Mouse (Mus musculus): ENCODE measurements at regions not wholly inside any gene's neighbourhood (a gene's known extent, or its start where the extent isn't known, plus 50 kb on each side); places are given as distances from the start of the nearest gene placed in this dataset.
A peak's percentile ranks its signal among the peaks of the same experiment; 100 is the strongest.

DNA sequence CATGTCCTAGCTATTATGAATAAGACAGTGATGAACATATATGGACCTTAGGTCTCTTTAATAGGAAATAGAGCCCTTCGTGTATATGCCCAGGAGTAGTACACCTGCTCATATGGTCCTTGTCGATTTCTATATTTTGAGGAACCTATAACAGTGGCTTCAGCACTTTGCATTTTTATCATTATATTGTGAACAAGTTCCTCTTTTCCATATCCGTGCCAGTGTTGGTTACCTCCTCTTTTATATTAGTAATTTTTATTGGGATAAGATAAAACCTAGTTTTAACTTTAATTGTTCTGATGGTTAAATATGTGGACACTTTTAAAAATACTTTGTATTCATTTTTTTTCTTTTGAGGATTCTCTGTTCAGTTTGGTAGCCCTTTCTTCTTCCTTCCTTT lies 255.4 kb upstream of the Cobl start:
- DNase-seq (ENCODE audit: low spot score) (no peak), ATAC-seq (ENCODE audit: insufficient number of reproducible peaks, low FRiP score, low TSS enrichment, low read depth) (no peak)
- Histone ChIP-seq H3K9ac (ENCODE audit: low read length) (no peak overlapping the region), H3K27ac (replicated peaks; ENCODE audit: low read depth, low read length) (no peak overlapping the region), H3K4me3 (ENCODE audit: low read depth, low read length) (no peak overlapping the region), H3K9me3 (ENCODE audit: control insufficient read depth, low read length) (no peaks in the 10 kb centered on the region), H3K36me3 (ENCODE audit: control insufficient read depth, insufficient read depth, low read length) (no peaks in the 10 kb centered on the region), H3K4me1 (ENCODE audit: control insufficient read depth, insufficient read depth, low read length) (no peaks in the 10 kb centered on the region), H3K4me2 (ENCODE audit: low read depth, severe bottlenecking) (no peak overlapping the region), H3K27me3 (ENCODE audit: control insufficient read depth, insufficient read depth, low read length) (no peaks in the 10 kb centered on the region)
- 89% methylated on average over 3 of the region's 3 CpGs for WGBS

- Histone ChIP-seq H3K4me2 (ENCODE audit: low read depth, severe bottlenecking) (no peak overlapping the region), H3K9ac (ENCODE audit: low read length) (no peak overlapping the region), H3K4me3 (ENCODE audit: low read depth, low read length) (no peak overlapping the region), H3K27ac (replicated peaks; ENCODE audit: low read depth, low read length) (no peak overlapping the region), H3K4me1 (ENCODE audit: control insufficient read depth, insufficient read depth, low read length) (no peaks in the 10 kb centered on the region), H3K27me3 (ENCODE audit: control insufficient read depth, insufficient read depth, low read length) (no peaks in the 10 kb centered on the region), H3K9me3 (ENCODE audit: control insufficient read depth, low read length) (no peaks in the 10 kb centered on the region), H3K36me3 (ENCODE audit: control insufficient read depth, insufficient read depth, low read length) (no peaks in the 10 kb centered on the region)
- DNase-seq (ENCODE audit: low spot score) (no peak), ATAC-seq (ENCODE audit: insufficient number of reproducible peaks, low FRiP score, low TSS enrichment, low read depth) (no peak)
- WGBS = 75% methylated on average over 5 of the region's 5 CpGs
Observed at GRCm38 (mm10) chr11:12696321-12696720, 231.6 kb upstream of the Cobl start.

DNA sequence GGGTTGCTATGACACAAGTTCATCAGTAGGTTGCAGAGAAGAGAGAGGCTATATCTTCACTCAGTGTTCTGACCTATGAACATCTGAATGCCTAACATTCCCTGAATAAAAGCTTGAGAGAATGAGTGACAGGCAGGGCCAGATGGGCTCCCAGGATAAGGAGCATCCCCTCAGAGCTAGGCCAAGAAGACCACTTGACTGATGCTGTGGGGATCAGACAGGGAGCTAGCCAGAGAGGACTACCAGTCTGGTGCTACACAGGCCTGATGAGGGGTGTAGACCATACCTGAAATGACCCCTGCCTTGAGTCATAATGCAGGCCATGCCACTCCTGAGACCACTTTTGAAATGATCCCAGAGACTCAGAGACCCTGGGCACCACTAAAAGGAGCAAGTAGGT lies 228.1 kb upstream of the Cobl start:
- Histone ChIP-seq H3K27ac (replicated peaks; ENCODE audit: low read depth, low read length) (no peak overlapping the region), H3K4me3 (ENCODE audit: low read depth, low read length) (no peak overlapping the region), H3K36me3 (ENCODE audit: control insufficient read depth, insufficient read depth, low read length) (no peaks in the 10 kb centered on the region), H3K4me1 (ENCODE audit: control insufficient read depth, insufficient read depth, low read length) (no peaks in the 10 kb centered on the region), H3K9ac (ENCODE audit: low read length) (no peak overlapping the region), H3K27me3 (ENCODE audit: control insufficient read depth, insufficient read depth, low read length) (no peaks in the 10 kb centered on the region), H3K4me2 (ENCODE audit: low read depth, severe bottlenecking) (no peak overlapping the region), H3K9me3 (ENCODE audit: control insufficient read depth, low read length) (no peaks in the 10 kb centered on the region)
- ATAC-seq (ENCODE audit: insufficient number of reproducible peaks, low FRiP score, low TSS enrichment, low read depth) = no peak
- DNase-seq (ENCODE audit: low spot score) = no peak

DNA sequence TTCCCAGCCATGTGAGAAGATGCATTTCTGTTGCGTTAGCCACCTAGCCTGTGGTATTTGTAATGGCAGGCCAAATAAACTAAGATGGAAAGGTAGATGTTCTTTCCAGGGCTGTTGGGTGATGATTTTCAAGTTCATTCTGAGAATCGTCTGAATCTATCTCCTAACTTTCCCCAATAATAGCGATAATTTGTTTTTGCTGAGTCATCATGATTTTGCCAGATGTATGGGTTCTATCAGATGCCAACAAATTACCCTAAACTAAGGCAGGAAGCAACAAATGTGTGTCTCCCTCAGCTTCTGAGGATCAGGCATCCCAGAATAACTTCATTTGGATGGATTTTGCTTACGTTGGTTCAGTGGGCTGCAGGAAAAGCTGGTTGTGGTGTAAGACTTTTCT lies 222.0 kb upstream of the Cobl start:
- H3K9ac ChIP-seq (ENCODE audit: low read length) = no peak overlapping the region
- ATAC-seq (ENCODE audit: insufficient number of reproducible peaks, low FRiP score, low TSS enrichment, low read depth) = no peak
- DNase-seq (ENCODE audit: low spot score) = no peak
- no peaks in the 10 kb centered on the region for H3K9me3 ChIP-seq (ENCODE audit: control insufficient read depth, low read length)
- no peak overlapping the region for H3K27ac ChIP-seq (replicated peaks; ENCODE audit: low read depth, low read length)
- H3K27me3 ChIP-seq (ENCODE audit: control insufficient read depth, insufficient read depth, low read length) = no peaks in the 10 kb centered on the region
- WGBS = 91% methylated on average over 4 of the region's 4 CpGs
- no peak overlapping the region for H3K4me2 ChIP-seq (ENCODE audit: low read depth, severe bottlenecking)
- no peaks in the 10 kb centered on the region for H3K36me3 ChIP-seq (ENCODE audit: control insufficient read depth, insufficient read depth, low read length)
- H3K4me1 ChIP-seq (ENCODE audit: control insufficient read depth, insufficient read depth, low read length) = no peaks in the 10 kb centered on the region
- no peak overlapping the region for H3K4me3 ChIP-seq (ENCODE audit: low read depth, low read length)

- H3K27ac ChIP-seq (replicated peaks; ENCODE audit: low read depth, low read length) = no peak overlapping the region
- no peak overlapping the region for H3K9ac ChIP-seq (ENCODE audit: low read length)
- H3K4me2 ChIP-seq (ENCODE audit: low read depth, severe bottlenecking) = no peak overlapping the region
- H3K27me3 ChIP-seq (ENCODE audit: control insufficient read depth, insufficient read depth, low read length) = no peaks in the 10 kb centered on the region
- H3K9me3 ChIP-seq (ENCODE audit: control insufficient read depth, low read length) = no peaks in the 10 kb centered on the region
- DNase-seq (ENCODE audit: low spot score) (no peak), ATAC-seq (ENCODE audit: insufficient number of reproducible peaks, low FRiP score, low TSS enrichment, low read depth) (no peak)
- H3K36me3 ChIP-seq (ENCODE audit: control insufficient read depth, insufficient read depth, low read length) = no peaks in the 10 kb centered on the region
- WGBS = 91% methylated on average over 3 of the region's 3 CpGs
- no peak overlapping the region for H3K4me3 ChIP-seq (ENCODE audit: low read depth, low read length)
- H3K4me1 ChIP-seq (ENCODE audit: control insufficient read depth, insufficient read depth, low read length) = no peaks in the 10 kb centered on the region
Observed at GRCm38 (mm10) chr11:12661824-12662443, 197.2 kb upstream of the Cobl start.

- DNase-seq (ENCODE audit: low spot score) (no peak), ATAC-seq (ENCODE audit: insufficient number of reproducible peaks, low FRiP score, low TSS enrichment, low read depth) (no peak)
- Histone ChIP-seq H3K4me2 (ENCODE audit: low read depth, severe bottlenecking) (no peak overlapping the region), H3K27me3 (ENCODE audit: control insufficient read depth, insufficient read depth, low read length) (no peaks in the 10 kb centered on the region), H3K4me3 (ENCODE audit: low read depth, low read length) (no peak overlapping the region), H3K27ac (replicated peaks; ENCODE audit: low read depth, low read length) (no peak overlapping the region), H3K9ac (ENCODE audit: low read length) (no peak overlapping the region), H3K4me1 (ENCODE audit: control insufficient read depth, insufficient read depth, low read length) (no peaks in the 10 kb centered on the region), H3K36me3 (ENCODE audit: control insufficient read depth, insufficient read depth, low read length) (no peaks in the 10 kb centered on the region), H3K9me3 (ENCODE audit: control insufficient read depth, low read length) (no peaks in the 10 kb centered on the region)
Observed at GRCm38 (mm10) chr11:12658847-12659246, 194.1 kb upstream of the Cobl start.

- no peak for ATAC-seq (ENCODE audit: insufficient number of reproducible peaks, low FRiP score, low TSS enrichment, low read depth)
- DNase-seq (ENCODE audit: low spot score) = peak; percentile 22
- H3K9me3 ChIP-seq (ENCODE audit: control insufficient read depth, low read length) = no peaks in the 10 kb centered on the region
- H3K27me3 ChIP-seq (ENCODE audit: control insufficient read depth, insufficient read depth, low read length) = no peaks in the 10 kb centered on the region
- H3K4me2 ChIP-seq (ENCODE audit: low read depth, severe bottlenecking) = no peak overlapping the region
- H3K4me1 ChIP-seq (ENCODE audit: control insufficient read depth, insufficient read depth, low read length) = no peaks in the 10 kb centered on the region
- no peak overlapping the region for H3K9ac ChIP-seq (ENCODE audit: low read length)
- WGBS = 43% methylated on average over 10 of the region's 10 CpGs
- no peaks in the 10 kb centered on the region for H3K36me3 ChIP-seq (ENCODE audit: control insufficient read depth, insufficient read depth, low read length)
- no peak overlapping the region for H3K4me3 ChIP-seq (ENCODE audit: low read depth, low read length)
- H3K27ac ChIP-seq (replicated peaks; ENCODE audit: low read depth, low read length) = no peak overlapping the region
Observed at GRCm38 (mm10) chr11:12656450-12656849, 191.7 kb upstream of the Cobl start.
